Mouse (Mus musculus) lung, embryonic 15.5 days (tissue): ENCODE results near the gene Slc5a5. TPM values are rescaled to one million over a fixed set of nuclear protein-coding genes. Genes with fewer than 3 reads are reported as not detected.

ENCODE experiments used
- ATAC-seq: fragments of 200-750 bp; cut with Nextera tagmentation; 2 replicates; pipeline ENCODE4 v1.8.0; 2017; ENCODE audit warnings: moderate number of reproducible peaks, borderline replicate concordance; ENCODE audit not compliant: low FRiP score, low TSS enrichment; ENCODE audit errors: extremely low read depth
- H3K27ac ChIP-seq: fragments of 300-500 bp; sonication (generic); 2 replicates; pipeline ENCODE4 v1.5.1; 2015; ENCODE audit warnings: moderate library complexity, mild to moderate bottlenecking, inconsistent platforms
- H3K27me3 ChIP-seq: fragments of 300-500 bp; sonication (generic); 2 replicates; pipeline ENCODE4 v1.6.1; 2015; ENCODE audit warnings: inconsistent platforms
- H3K36me3 ChIP-seq: fragments of 300-500 bp; sonication (generic); 2 replicates; pipeline ENCODE4 v1.6.1; 2015; ENCODE audit warnings: inconsistent platforms
- H3K4me1 ChIP-seq: fragments of 300-500 bp; sonication (generic); 2 replicates; pipeline ENCODE4 v1.6.1; 2015; ENCODE audit warnings: inconsistent platforms
- H3K4me2 ChIP-seq: fragments of 300-500 bp; sonication (generic); 2 replicates; pipeline ENCODE4 v1.6.1; 2015; ENCODE audit warnings: inconsistent platforms, mild to moderate bottlenecking, moderate library complexity
- H3K4me3 ChIP-seq: fragments of 300-500 bp; sonication (generic); 2 replicates; pipeline ENCODE4 v1.5.1; 2015; ENCODE audit warnings: mild to moderate bottlenecking, inconsistent platforms
- H3K9ac ChIP-seq: fragments of 300-500 bp; sonication (generic); 2 replicates; pipeline ENCODE4 v1.6.1; 2015; ENCODE audit warnings: inconsistent platforms
- H3K9me3 ChIP-seq: fragments of 300-500 bp; sonication (generic); 2 replicates; pipeline ENCODE4 v1.6.1; 2016; ENCODE audit warnings: inconsistent platforms
- WGBS: fragments of 180-500 bp; shearing (Covaris S2); methylation state at CpG from one replicate; pipeline ENCODE4 v1.1.7; 2015; 5-methylcytosine and 5-hydroxymethylcytosine counted together
- polyA plus RNA-seq: library from polyadenylated mRNA; unstranded; fragments of >200 nt; fragmentation: Nextera tagmentation; extraction: Ambion mirVana; gene quantifications from 2 replicates; pipeline ENCODE4 v1.2.1, GENCODE M21; 2015

Gene Slc5a5
- polyA plus RNA-seq, 1 experiment from 2014 or later, result 0.25 TPM

- H3K27ac ChIP-seq, result no peak overlapping the region
- no peak overlapping the region for H3K9ac ChIP-seq
- H3K36me3 ChIP-seq, result peaks cover 24% of the 10 kb centered on the region
- H3K4me1 ChIP-seq, result peaks cover 26% of the 10 kb centered on the region
- H3K4me2 ChIP-seq, result peak overlapping the region; percentile 39
- no peak for ATAC-seq
- H3K4me3 ChIP-seq, result peak overlapping the region; percentile 23
- WGBS, result 28% methylated on average over 20 of the region's 20 CpGs
- H3K9me3 ChIP-seq, result no peaks in the 10 kb centered on the region
- peaks cover 42% of the 10 kb centered on the region for H3K27me3 ChIP-seq
These were observed 519 bp upstream of the Slc5a5 start for GRCm38 (mm10) chr8:70892896-70893655.

- no peak for ATAC-seq
- H3K4me2 ChIP-seq, result peak overlapping the region; percentile 39; the same call in 1 of the 2 replicates
- peaks cover 42% of the 10 kb centered on the region for H3K27me3 ChIP-seq
- no peak overlapping the region for H3K27ac ChIP-seq
- H3K36me3 ChIP-seq, result peaks cover 24% of the 10 kb centered on the region
- peaks cover 24% of the 10 kb centered on the region for H3K4me1 ChIP-seq
- H3K9me3 ChIP-seq, result no peaks in the 10 kb centered on the region
- no peak overlapping the region for H3K9ac ChIP-seq
- 6% methylated on average over 21 of the region's 21 CpGs for WGBS
- H3K4me3 ChIP-seq, result no peak overlapping the region
These were observed 1.2 kb downstream of the Slc5a5 start for GRCm38 (mm10) chr8:70891356-70891755.

- Histone ChIP-seq H3K4me2 (no peak overlapping the region), H3K9ac (no peak overlapping the region), H3K4me3 (no peak overlapping the region), H3K9me3 (no peaks in the 10 kb centered on the region), H3K27me3 (peaks cover 42% of the 10 kb centered on the region), H3K36me3 (peaks cover 21% of the 10 kb centered on the region), H3K4me1 (peaks cover 17% of the 10 kb centered on the region), H3K27ac (no peak overlapping the region)
- WGBS, result 88% methylated on average over 5 of the region's 5 CpGs
- ATAC-seq, result no peak
These were observed 1.9 kb downstream of the Slc5a5 start for GRCm38 (mm10) chr8:70890656-70891055.

GRCm38 (mm10) chr8:70887669-70888068, 4.9 kb downstream of the Slc5a5 start:
- Histone ChIP-seq H3K9me3 (no peaks in the 10 kb centered on the region), H3K4me3 (no peak overlapping the region), H3K27me3 (peaks cover 27% of the 10 kb centered on the region), H3K9ac (no peak overlapping the region), H3K36me3 (no peaks in the 10 kb centered on the region), H3K27ac (no peak overlapping the region), H3K4me1 (peaks cover 13% of the 10 kb centered on the region), H3K4me2 (no peak overlapping the region)
- ATAC-seq, result no peak
- 4% methylated on average over 18 of the region's 18 CpGs for WGBS

GRCm38 (mm10) chr8:70885612-70886011, 6.9 kb downstream of the Slc5a5 start:
- H3K4me2 ChIP-seq, result no peak overlapping the region
- no peak overlapping the region for H3K27ac ChIP-seq
- 0 out of 2 replicates have a peak, but pooled peaks cover 3% of the 10 kb centered on the region for H3K4me1 ChIP-seq
- no peaks in the 10 kb centered on the region for H3K36me3 ChIP-seq
- ATAC-seq, result no peak
- no peaks in the 10 kb centered on the region for H3K9me3 ChIP-seq
- peaks cover 6% of the 10 kb centered on the region for H3K27me3 ChIP-seq
- WGBS, result 17% methylated on average over 12 of the region's 12 CpGs
- no peak overlapping the region for H3K9ac ChIP-seq
- no peak overlapping the region for H3K4me3 ChIP-seq

- 75% methylated on average over 10 of the region's 10 CpGs for WGBS
- H3K4me3 ChIP-seq, result no peak overlapping the region
- H3K9me3 ChIP-seq, result no peaks in the 10 kb centered on the region
- H3K27me3 ChIP-seq, result no peaks in the 10 kb centered on the region
- H3K27ac ChIP-seq, result no peak overlapping the region
- no peak for ATAC-seq
- no peak overlapping the region for H3K9ac ChIP-seq
- H3K4me2 ChIP-seq, result no peak overlapping the region
- H3K36me3 ChIP-seq, result no peaks in the 10 kb centered on the region
- 0 out of 2 replicates have a peak, but pooled peaks cover 5% of the 10 kb centered on the region for H3K4me1 ChIP-seq
These were observed 7.9 kb downstream of the Slc5a5 start for GRCm38 (mm10) chr8:70884683-70885082.

- no peaks in the 10 kb centered on the region for H3K36me3 ChIP-seq
- no peaks in the 10 kb centered on the region for H3K9me3 ChIP-seq
- H3K9ac ChIP-seq, result no peak overlapping the region
- no peak overlapping the region for H3K27ac ChIP-seq
- WGBS, result 82% methylated on average over 4 of the region's 4 CpGs
- H3K4me2 ChIP-seq, result no peak overlapping the region
- H3K4me3 ChIP-seq, result no peak overlapping the region
- no peaks in the 10 kb centered on the region for H3K27me3 ChIP-seq
- no peak for ATAC-seq
- 0 out of 2 replicates have a peak, but pooled peaks cover 5% of the 10 kb centered on the region for H3K4me1 ChIP-seq
These were observed 8.4 kb downstream of the Slc5a5 start for GRCm38 (mm10) chr8:70884186-70884585.

- Histone ChIP-seq H3K4me1 (0 out of 2 replicates have a peak, but pooled peaks cover 5% of the 10 kb centered on the region), H3K36me3 (no peaks in the 10 kb centered on the region), H3K4me2 (no peak overlapping the region), H3K27me3 (no peaks in the 10 kb centered on the region), H3K9ac (no peak overlapping the region), H3K4me3 (no peak overlapping the region), H3K9me3 (no peaks in the 10 kb centered on the region), H3K27ac (no peak overlapping the region)
- no peak for ATAC-seq
- WGBS, result 14% methylated on average over 11 of the region's 11 CpGs
These were observed 12.0 kb downstream of the Slc5a5 start for GRCm38 (mm10) chr8:70880546-70880945.

- H3K9ac ChIP-seq, result no peak overlapping the region
- H3K4me2 ChIP-seq, result no peak overlapping the region
- no peaks in the 10 kb centered on the region for H3K36me3 ChIP-seq
- H3K4me3 ChIP-seq, result no peak overlapping the region
- no peaks in the 10 kb centered on the region for H3K9me3 ChIP-seq
- H3K4me1 ChIP-seq, result 0 out of 2 replicates have a peak, but pooled peaks cover 5% of the 10 kb centered on the region
- H3K27ac ChIP-seq, result no peak overlapping the region
- H3K27me3 ChIP-seq, result no peaks in the 10 kb centered on the region
- 9% methylated on average over 4 of the region's 4 CpGs for WGBS
- ATAC-seq, result no peak
These were observed 12.4 kb downstream of the Slc5a5 start for GRCm38 (mm10) chr8:70880126-70880525.

GRCm38 (mm10) chr8:70879500-70879899, 13.1 kb downstream of the Slc5a5 start:
- no peaks in the 10 kb centered on the region for H3K9me3 ChIP-seq
- no peaks in the 10 kb centered on the region for H3K27me3 ChIP-seq
- H3K9ac ChIP-seq, result no peak overlapping the region
- ATAC-seq, result no peak
- WGBS, result 58% methylated on average over 4 of the region's 4 CpGs
- 0 out of 2 replicates have a peak, but pooled peaks cover 5% of the 10 kb centered on the region for H3K4me1 ChIP-seq
- H3K4me2 ChIP-seq, result no peak overlapping the region
- H3K27ac ChIP-seq, result no peak overlapping the region
- H3K4me3 ChIP-seq, result no peak overlapping the region
- H3K36me3 ChIP-seq, result no peaks in the 10 kb centered on the region

- ATAC-seq, result no peak
- 35% methylated on average over 2 of the region's 2 CpGs for WGBS
- Histone ChIP-seq H3K4me1 (0 out of 2 replicates have a peak, but pooled peaks cover 5% of the 10 kb centered on the region), H3K27me3 (no peaks in the 10 kb centered on the region), H3K9ac (no peak overlapping the region), H3K4me2 (no peak overlapping the region), H3K4me3 (no peak overlapping the region), H3K36me3 (no peaks in the 10 kb centered on the region), H3K27ac (no peak overlapping the region), H3K9me3 (no peaks in the 10 kb centered on the region)
These were observed 14.4 kb downstream of the Slc5a5 start for GRCm38 (mm10) chr8:70878178-70878577.

- Histone ChIP-seq H3K9ac (no peak overlapping the region), H3K27ac (no peak overlapping the region), H3K4me1 (peaks cover 14% of the 10 kb centered on the region; the same call in 1 of the 2 replicates), H3K4me3 (no peak overlapping the region), H3K4me2 (no peak overlapping the region), H3K36me3 (no peaks in the 10 kb centered on the region), H3K9me3 (no peaks in the 10 kb centered on the region), H3K27me3 (no peaks in the 10 kb centered on the region)
- 54% methylated on average over 4 of the region's 4 CpGs for WGBS
- no peak for ATAC-seq
These were observed 16.2 kb downstream of the Slc5a5 start for GRCm38 (mm10) chr8:70876382-70876781.
